Mouse (Mus musculus): Measurements from ENCODE around the gene Dact1. TPM values are rescaled to one million over a fixed set of nuclear protein-coding genes. Genes with fewer than 3 reads are reported as not detected.
A peak's percentile ranks its signal among the peaks of the same experiment; 100 is the strongest.

The Dact1 gene
- 12.7 and 14.6 TPM in 2 replicates for polyA plus RNA-seq (2015; fragmentation: Nextera tagmentation; extraction: Ambion mirVana)

DNA sequence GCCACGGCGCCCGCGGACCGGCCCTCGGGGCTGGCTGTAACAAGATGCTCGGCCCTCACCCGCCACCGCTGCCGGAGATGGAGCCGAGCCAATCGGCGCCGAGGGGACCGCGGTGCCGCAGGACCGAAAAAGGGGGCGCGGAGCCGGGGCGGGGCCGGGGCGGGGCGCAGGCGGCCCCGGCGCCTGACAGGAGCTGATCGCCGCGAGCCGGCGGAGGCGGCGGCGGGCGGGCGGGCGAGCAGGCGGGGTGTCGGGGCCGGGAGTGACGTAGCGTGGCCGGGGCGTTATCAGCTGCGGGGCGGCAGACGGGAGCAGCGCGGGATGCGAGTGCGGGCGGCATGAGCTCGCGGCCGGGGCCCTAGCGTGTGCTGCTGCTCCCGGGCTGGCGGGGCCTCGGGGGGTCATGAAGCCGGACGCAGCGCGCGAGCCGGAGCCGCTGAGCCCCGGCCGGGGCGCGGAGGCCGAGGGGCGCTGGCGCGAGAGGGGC is at the start of gene Dact1:
Gene Dact1, plus strand, starts transcription at position 304 of the 487 bp plus-strand sequence.
- Histone ChIP-seq H3K9ac (peak within 1 kb of the TSS; percentile 86), H3K27me3 (replicated peaks) (no peaks in the 10 kb centered on the region), H3K4me3 (replicated peaks) (peak within 1 kb of the TSS; percentile 87), H3K36me3 (no peaks in the 10 kb centered on the region), H3K27ac (peak within 1 kb of the TSS; percentile 90), H3K9me3 (no peaks in the 10 kb centered on the region), H3K4me2 (replicated peaks) (peak within 1 kb of the TSS; percentile 91), H3K4me1 (replicated peaks) (0 out of 2 replicates have a peak, but pooled peaks cover 5% of the 10 kb centered on the region)
- 2% methylated on average over 72 of the region's 76 CpGs for WGBS
- peak; percentile 94 for ATAC-seq

DNA sequence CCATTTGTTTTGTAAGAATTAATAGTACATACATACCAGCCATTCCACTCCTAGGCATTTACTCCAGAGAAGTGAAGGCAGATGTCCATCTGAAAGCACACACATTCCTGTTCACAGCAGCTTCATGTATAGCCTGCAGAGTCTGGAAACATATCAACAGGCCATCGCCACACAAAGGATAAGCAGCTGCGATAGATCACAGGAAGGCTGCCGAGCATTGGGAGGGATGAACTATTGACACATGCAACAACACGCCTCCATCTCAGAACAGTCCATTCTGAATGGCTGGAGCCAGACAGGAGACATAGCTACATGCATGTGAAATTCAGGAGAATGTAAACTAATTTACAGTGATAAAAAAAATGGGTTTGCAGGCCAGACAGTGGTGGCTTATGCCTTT is 45.5 kb upstream of the Dact1 start:
- H3K9ac ChIP-seq: no peak overlapping the region
- WGBS: 63% methylated on average over 4 of the region's 4 CpGs
- ATAC-seq: no peak
- no peaks in the 10 kb centered on the region for H3K27me3 ChIP-seq (replicated peaks)
- H3K27ac ChIP-seq: no peak overlapping the region
- no peak overlapping the region for H3K4me3 ChIP-seq (replicated peaks)
- no peak overlapping the region for H3K4me2 ChIP-seq (replicated peaks)
- H3K4me1 ChIP-seq (replicated peaks): no peaks in the 10 kb centered on the region
- no peaks in the 10 kb centered on the region for H3K9me3 ChIP-seq
- H3K36me3 ChIP-seq: no peaks in the 10 kb centered on the region

DNA sequence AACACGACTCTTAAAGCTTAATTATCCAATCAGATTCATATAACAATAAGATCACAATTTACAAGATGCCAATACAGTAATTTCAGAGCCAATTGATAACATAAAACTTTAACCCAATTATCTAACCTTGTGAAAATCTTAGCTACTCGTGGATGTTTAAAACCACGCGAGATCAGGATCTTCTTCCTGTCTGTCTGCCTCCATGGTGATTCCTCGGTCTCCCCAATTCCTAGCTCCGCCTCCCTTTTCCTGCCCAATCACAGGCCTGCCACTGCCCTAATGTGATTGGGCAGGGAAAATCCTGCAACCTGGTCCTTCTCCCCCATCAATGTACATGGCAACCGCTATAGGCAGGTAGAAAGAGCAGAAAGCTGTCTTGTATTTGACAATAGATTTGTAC is 40.3 kb upstream of the Dact1 start:
- no peak overlapping the region for H3K4me3 ChIP-seq (replicated peaks)
- no peaks in the 10 kb centered on the region for H3K4me1 ChIP-seq (replicated peaks)
- whole genome bisulfite sequencing: 89% methylated on average over 7 of the region's 7 CpGs
- H3K9me3 ChIP-seq: no peaks in the 10 kb centered on the region
- no peak overlapping the region for H3K4me2 ChIP-seq (replicated peaks)
- no peaks in the 10 kb centered on the region for H3K36me3 ChIP-seq
- no peak for ATAC-seq
- no peak overlapping the region for H3K27ac ChIP-seq
- no peaks in the 10 kb centered on the region for H3K27me3 ChIP-seq (replicated peaks)
- no peak overlapping the region for H3K9ac ChIP-seq

DNA sequence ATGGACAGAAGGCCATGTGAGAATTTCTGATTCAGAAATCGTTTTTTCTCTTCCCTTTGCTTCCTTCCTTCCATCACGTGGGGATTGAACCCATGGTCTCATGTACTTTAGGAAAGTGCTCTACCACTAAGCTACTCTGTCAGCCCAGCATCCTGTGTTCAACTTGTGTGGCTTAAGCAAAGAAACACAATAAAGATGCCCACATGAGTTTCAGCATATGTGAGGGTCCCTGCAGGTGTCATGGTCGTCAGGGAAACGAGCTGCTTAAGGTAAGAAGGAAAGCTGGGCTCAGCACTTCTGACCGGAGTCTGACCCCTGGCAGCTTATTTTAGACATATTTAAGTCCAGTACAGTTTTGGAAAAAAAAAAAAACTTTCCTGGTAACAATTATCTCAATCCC is 38.6 kb upstream of the Dact1 start:
- no peak for ATAC-seq
- no peaks in the 10 kb centered on the region for H3K4me1 ChIP-seq (replicated peaks)
- 77% methylated on average over 5 of the region's 5 CpGs for WGBS
- H3K9ac ChIP-seq: no peak overlapping the region
- no peaks in the 10 kb centered on the region for H3K9me3 ChIP-seq
- no peak overlapping the region for H3K4me2 ChIP-seq (replicated peaks)
- no peak overlapping the region for H3K27ac ChIP-seq
- no peak overlapping the region for H3K4me3 ChIP-seq (replicated peaks)
- H3K27me3 ChIP-seq (replicated peaks): no peaks in the 10 kb centered on the region
- H3K36me3 ChIP-seq: no peaks in the 10 kb centered on the region

- 93% methylated on average over 5 of the region's 5 CpGs for WGBS
- H3K27me3 ChIP-seq (replicated peaks): no peaks in the 10 kb centered on the region
- no peak for ATAC-seq
- no peaks in the 10 kb centered on the region for H3K4me1 ChIP-seq (replicated peaks)
- H3K4me3 ChIP-seq (replicated peaks): no peak overlapping the region
- H3K9ac ChIP-seq: no peak overlapping the region
- no peak overlapping the region for H3K4me2 ChIP-seq (replicated peaks)
- no peaks in the 10 kb centered on the region for H3K9me3 ChIP-seq
- H3K27ac ChIP-seq: no peak overlapping the region
- H3K36me3 ChIP-seq: no peaks in the 10 kb centered on the region
These were observed 35.0 kb upstream of the Dact1 start for GRCm38 (mm10) chr12:71274519-71275237.

GRCm38 (mm10) chr12:71275906-71276595 is 33.6 kb upstream of the Dact1 start:
- Histone ChIP-seq H3K27ac (no peak overlapping the region), H3K4me2 (replicated peaks) (no peak overlapping the region), H3K27me3 (replicated peaks) (no peaks in the 10 kb centered on the region), H3K4me1 (replicated peaks) (no peaks in the 10 kb centered on the region), H3K36me3 (no peaks in the 10 kb centered on the region), H3K9ac (no peak overlapping the region), H3K4me3 (replicated peaks) (no peak overlapping the region), H3K9me3 (no peaks in the 10 kb centered on the region)
- ATAC-seq: no peak
- 79% methylated on average over 8 of the region's 8 CpGs for WGBS

GRCm38 (mm10) chr12:71279521-71280262 is 30.0 kb upstream of the Dact1 start:
- Histone ChIP-seq H3K9ac (no peak overlapping the region), H3K9me3 (no peaks in the 10 kb centered on the region), H3K27me3 (replicated peaks) (no peaks in the 10 kb centered on the region), H3K4me1 (replicated peaks) (no peaks in the 10 kb centered on the region), H3K4me3 (replicated peaks) (no peak overlapping the region), H3K36me3 (no peaks in the 10 kb centered on the region), H3K27ac (no peak overlapping the region), H3K4me2 (replicated peaks) (no peak overlapping the region)
- 70% methylated on average over 12 of the region's 12 CpGs for WGBS
- no peak for ATAC-seq

- Histone ChIP-seq H3K27ac (no peak overlapping the region), H3K4me2 (replicated peaks) (no peak overlapping the region), H3K4me1 (replicated peaks) (no peaks in the 10 kb centered on the region), H3K9ac (no peak overlapping the region), H3K27me3 (replicated peaks) (no peaks in the 10 kb centered on the region), H3K9me3 (no peaks in the 10 kb centered on the region), H3K36me3 (no peaks in the 10 kb centered on the region), H3K4me3 (replicated peaks) (no peak overlapping the region)
- no peak for ATAC-seq
- WGBS: 82% methylated on average over 12 of the region's 12 CpGs
These were observed 28.4 kb upstream of the Dact1 start for GRCm38 (mm10) chr12:71281201-71281768.

GRCm38 (mm10) chr12:71285399-71285798 is 24.3 kb upstream of the Dact1 start:
- Histone ChIP-seq H3K27me3 (replicated peaks) (no peaks in the 10 kb centered on the region), H3K27ac (no peak overlapping the region), H3K9me3 (no peaks in the 10 kb centered on the region), H3K36me3 (no peaks in the 10 kb centered on the region), H3K4me2 (replicated peaks) (no peak overlapping the region), H3K4me1 (replicated peaks) (no peaks in the 10 kb centered on the region), H3K9ac (no peak overlapping the region), H3K4me3 (replicated peaks) (no peak overlapping the region)
- no peak for ATAC-seq

GRCm38 (mm10) chr12:71290460-71290859 is 19.2 kb upstream of the Dact1 start:
- no peaks in the 10 kb centered on the region for H3K36me3 ChIP-seq
- H3K4me1 ChIP-seq (replicated peaks): no peaks in the 10 kb centered on the region
- 62% methylated on average over 2 of the region's 2 CpGs for WGBS
- H3K4me3 ChIP-seq (replicated peaks): no peak overlapping the region
- no peak overlapping the region for H3K27ac ChIP-seq
- no peaks in the 10 kb centered on the region for H3K27me3 ChIP-seq (replicated peaks)
- no peaks in the 10 kb centered on the region for H3K9me3 ChIP-seq
- no peak overlapping the region for H3K4me2 ChIP-seq (replicated peaks)
- H3K9ac ChIP-seq: no peak overlapping the region
- no peak for ATAC-seq

GRCm38 (mm10) chr12:71293960-71294942 is 15.4 kb upstream of the Dact1 start:
- H3K4me2 ChIP-seq (replicated peaks): peak overlapping the region; percentile 42
- no peak for ATAC-seq
- 0 out of 2 replicates have a peak overlapping the region, but pooled peaks have one; percentile 0 for H3K4me3 ChIP-seq (replicated peaks)
- no peak overlapping the region for H3K27ac ChIP-seq
- no peaks in the 10 kb centered on the region for H3K9me3 ChIP-seq
- H3K27me3 ChIP-seq (replicated peaks): no peaks in the 10 kb centered on the region
- no peak overlapping the region for H3K9ac ChIP-seq
- H3K36me3 ChIP-seq: no peaks in the 10 kb centered on the region
- 34% methylated on average over 22 of the region's 22 CpGs for WGBS
- H3K4me1 ChIP-seq (replicated peaks): no peaks in the 10 kb centered on the region
